Mouse (Mus musculus) thymus, adult 2 months (tissue): ENCODE results near the gene Gm10842.

Experiments
- CTCF ChIP-seq: fragments of 200-500 bp; IDR thresholded peaks from 2 replicates; pipeline ENCODE4 v1.5.1; 2012; ENCODE audit warnings: mild to moderate bottlenecking, control low read depth, low read length, moderate library complexity, borderline replicate concordance; ENCODE audit not compliant: control insufficient read depth, poor library complexity, insufficient read depth; ENCODE audit errors: extremely low read depth
- POLR2A ChIP-seq: fragments of 200-500 bp; IDR thresholded peaks from 2 replicates; pipeline ENCODE4 v1.6.1; 2012; ENCODE audit warnings: mild to moderate bottlenecking, low read length, control low read depth, moderate library complexity; ENCODE audit not compliant: control insufficient read depth, poor library complexity, insufficient read depth; ENCODE audit errors: extremely low read depth

- TF ChIP-seq CTCF, result no peak
- TF ChIP-seq POLR2A, result no peak
Measured at GRCm38 (mm10) chr11:105120551-105121061, 26.1 kb upstream of the Gm10842 start.
